Mouse (Mus musculus) C2C12 (cell line): ENCODE data around the gene Hspb9. TPM values are rescaled to one million over a fixed set of nuclear protein-coding genes. Genes with fewer than 3 reads are reported as not detected.

Source experiments
- H3K27me3 ChIP-seq: one replicate; pipeline ENCODE4 v1.6.1; 2011; ENCODE audit not compliant: control insufficient read depth, insufficient read depth, insufficient read length
- H3K36me3 ChIP-seq: one replicate; pipeline ENCODE4 v1.6.1; 2011; ENCODE audit not compliant: control insufficient read depth, insufficient read depth
- H3K4me3 ChIP-seq: one replicate; pipeline ENCODE4 v1.5.1; 2011; ENCODE audit warnings: mild to moderate bottlenecking, control low read depth; ENCODE audit not compliant: poor library complexity, insufficient read depth, severe bottlenecking
- H3K79me2 ChIP-seq: one replicate; pipeline ENCODE4 v1.6.1; 2011; ENCODE audit not compliant: control insufficient read depth, insufficient read depth
- H3K79me3 ChIP-seq: one replicate; pipeline ENCODE4 v1.6.1; 2011; ENCODE audit warnings: low read depth, control low read depth
- H3ac ChIP-seq: one replicate; pipeline ENCODE3; 2011; ENCODE audit warnings: low read depth; ENCODE audit not compliant: control insufficient read depth, insufficient read length
- CEBPB ChIP-seq: IDR thresholded peaks from one replicate; pipeline ENCODE4 v1.6.1; 2011; ENCODE audit warnings: low read depth, mild to moderate bottlenecking, control low read depth, moderate library complexity
- CTCF ChIP-seq: IDR thresholded peaks from one replicate; pipeline ENCODE4 v1.5.1; 2011; ENCODE audit not compliant: control insufficient read depth, insufficient read depth, insufficient read length
- FOSL1 ChIP-seq: IDR thresholded peaks from one replicate; pipeline ENCODE4 v1.8.0; 2011; ENCODE audit warnings: mild to moderate bottlenecking, low read length; ENCODE audit not compliant: poor library complexity, insufficient read depth, severe bottlenecking
- MAX ChIP-seq: IDR thresholded peaks from one replicate; pipeline ENCODE4 v1.6.1; 2011; ENCODE audit warnings: mild to moderate bottlenecking, control low read depth
- MYOD1 ChIP-seq: IDR thresholded peaks from one replicate; pipeline ENCODE4 v1.6.1; 2011; ENCODE audit warnings: low read depth; ENCODE audit not compliant: control insufficient read depth, insufficient read length
- MYOG ChIP-seq: IDR thresholded peaks from one replicate; pipeline ENCODE4 v1.6.1; 2011; ENCODE audit not compliant: control insufficient read depth, insufficient read length; ENCODE audit errors: extremely low read depth
- USF1 ChIP-seq: IDR thresholded peaks from one replicate; pipeline ENCODE4 v1.6.1; 2011; ENCODE audit warnings: low read depth, mild to moderate bottlenecking, control low read depth, moderate library complexity
- polyA plus RNA-seq: library from polyadenylated mRNA; unstranded; fragments of >200 nt; fragmentation: generic; extraction: Trizol; gene quantifications from one replicate; pipeline ENCODE4 v1.2.1, GENCODE M21; 2012; ENCODE audit warnings: missing spikeins

Hspb9 gene
- polyA plus RNA-seq, 1 experiment, result 0.68 TPM

DNA sequence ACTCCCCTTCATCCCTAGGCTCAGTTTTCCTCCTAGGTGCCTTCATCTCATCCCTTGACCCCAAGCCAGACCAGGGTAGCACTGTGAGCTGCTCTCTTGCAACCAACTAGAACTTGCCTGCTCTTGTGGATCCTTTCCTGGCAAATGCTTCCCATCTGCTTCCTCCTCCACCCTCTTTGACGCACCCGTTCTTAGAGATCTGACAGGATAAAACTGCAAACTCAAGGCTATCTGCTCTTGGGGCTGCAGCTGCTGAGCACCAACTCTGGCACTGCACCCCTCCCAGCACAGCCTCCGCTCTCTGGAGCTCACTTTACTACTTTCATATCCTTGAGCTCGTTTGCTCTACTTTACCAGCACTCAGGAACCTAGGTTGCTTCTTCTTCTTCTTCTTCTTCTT, 35.0 kb downstream of the Hspb9 start:
- no peak for TF ChIP-seq MYOD1
- TF ChIP-seq MAX, result no peak
- no peak for TF ChIP-seq MYOG
- TF ChIP-seq CEBPB, result no peak
- no peak for TF ChIP-seq CTCF
- TF ChIP-seq USF1, result no peak
- TF ChIP-seq FOSL1, result no peak
- H3K36me3 ChIP-seq, result no peaks in the 10 kb centered on the region
- no peak overlapping the region for H3ac ChIP-seq
- H3K79me3 ChIP-seq, result no peaks in the 10 kb centered on the region
- H3K79me2 ChIP-seq, result no peaks in the 10 kb centered on the region
- peak overlapping the region; percentile 11 for H3K4me3 ChIP-seq
- H3K27me3 ChIP-seq, result peaks cover 73% of the 10 kb centered on the region

DNA sequence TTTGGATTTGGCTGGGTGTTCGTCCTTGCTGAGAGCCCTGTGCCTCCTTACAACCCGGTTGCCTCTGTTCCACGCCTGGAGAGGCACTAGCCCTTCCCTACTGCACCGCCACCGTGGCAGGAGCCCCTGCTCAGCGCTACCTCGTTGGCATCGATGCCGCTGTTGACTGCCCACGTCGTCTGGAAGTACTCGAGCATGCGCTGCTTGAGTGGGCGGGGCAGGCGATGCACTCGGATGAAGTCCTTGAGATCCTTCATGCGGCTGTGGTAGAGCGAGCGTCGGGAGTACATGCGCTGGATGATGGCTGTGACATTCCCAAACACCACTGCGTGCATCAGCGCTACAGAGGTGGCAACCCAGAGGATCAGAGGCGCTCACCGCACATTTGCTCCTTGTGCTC, 35.8 kb downstream of the Hspb9 start:
- no peak overlapping the region for H3K4me3 ChIP-seq
- no peak for TF ChIP-seq MYOD1
- TF ChIP-seq MYOG, result no peak
- TF ChIP-seq FOSL1, result no peak
- no peak for TF ChIP-seq USF1
- no peak for TF ChIP-seq MAX
- no peak for TF ChIP-seq CTCF
- TF ChIP-seq CEBPB, result no peak
- no peak overlapping the region for H3ac ChIP-seq
- H3K36me3 ChIP-seq, result no peaks in the 10 kb centered on the region
- H3K27me3 ChIP-seq, result peaks cover 78% of the 10 kb centered on the region
- no peaks in the 10 kb centered on the region for H3K79me3 ChIP-seq
- no peaks in the 10 kb centered on the region for H3K79me2 ChIP-seq

GRCm38 (mm10) chr11:100750127-100750526, 36.5 kb downstream of the Hspb9 start:
- Histone ChIP-seq H3K36me3 (no peaks in the 10 kb centered on the region), H3ac (no peak overlapping the region), H3K79me3 (no peaks in the 10 kb centered on the region), H3K27me3 (peaks cover 84% of the 10 kb centered on the region), H3K4me3 (no peak overlapping the region), H3K79me2 (no peaks in the 10 kb centered on the region)
- TF ChIP-seq MYOG (no peak), USF1 (no peak), FOSL1 (no peak), CEBPB (no peak), MAX (no peak), CTCF (no peak), MYOD1 (no peak)

- Histone ChIP-seq H3K79me3 (no peaks in the 10 kb centered on the region), H3K27me3 (peaks cover 87% of the 10 kb centered on the region), H3K4me3 (no peak overlapping the region), H3ac (no peak overlapping the region), H3K36me3 (no peaks in the 10 kb centered on the region), H3K79me2 (no peaks in the 10 kb centered on the region)
- TF ChIP-seq MYOG (no peak), CEBPB (no peak), CTCF (no peak), FOSL1 (no peak), USF1 (no peak), MYOD1 (no peak), MAX (no peak)
These were observed 38.6 kb downstream of the Hspb9 start for GRCm38 (mm10) chr11:100752294-100752693.

- Histone ChIP-seq H3K4me3 (no peak overlapping the region), H3K36me3 (no peaks in the 10 kb centered on the region), H3K27me3 (peaks cover 83% of the 10 kb centered on the region), H3K79me3 (no peaks in the 10 kb centered on the region), H3K79me2 (no peaks in the 10 kb centered on the region), H3ac (no peak overlapping the region)
- TF ChIP-seq MYOD1 (no peak), MYOG (no peak), CEBPB (no peak), MAX (no peak), CTCF (no peak), USF1 (no peak), FOSL1 (no peak)
These were observed 40.5 kb downstream of the Hspb9 start for GRCm38 (mm10) chr11:100754021-100754692.
